Mouse (Mus musculus) layer of hippocampus, adult 2 months (tissue): ENCODE measurements around the gene 1700001C19Rik. TPM values are rescaled to one million over a fixed set of nuclear protein-coding genes. Genes with fewer than 3 reads are reported as not detected.

Source experiments
- DNase-seq, 2 experiments: peaks; one replicate each; pipeline ENCODE4 v3.0.0; 2022; ENCODE audit warnings: low spot score in 2 of 2
- H3K27ac ChIP-seq: fragments of 200-600 bp; 2 replicates; pipeline ENCODE4 v1.8.1; 2022
- H3K4me3 ChIP-seq: fragments of 200-600 bp; 2 replicates; pipeline ENCODE4 v1.8.1; 2022; ENCODE audit warnings: mild to moderate bottlenecking
- CTCF ChIP-seq: fragments of 200-600 bp; conservative IDR thresholded peaks from 2 replicates; pipeline ENCODE4 v1.8.1; 2022; ENCODE audit warnings: antibody characterized with exemption, mild to moderate bottlenecking, moderate library complexity
- long read RNA-seq, 2 experiments: library from polyadenylated mRNA; stranded (forward); transcript quantifications; one replicate each; pipeline ENCODE4 v2.0.0; 2021; ENCODE audit warnings: borderline mapping rate in 2 of 2
- total RNA-seq, 2 experiments: library from RNA; stranded (reverse); gene quantifications; 2 replicates each; pipeline ENCODE4 v1.2.3; 2021

1700001C19Rik gene
- not detected for total RNA-seq
- long read RNA-seq, experiment 1 = 0 reads
- long read RNA-seq, experiment 2 = 0 reads

DNA sequence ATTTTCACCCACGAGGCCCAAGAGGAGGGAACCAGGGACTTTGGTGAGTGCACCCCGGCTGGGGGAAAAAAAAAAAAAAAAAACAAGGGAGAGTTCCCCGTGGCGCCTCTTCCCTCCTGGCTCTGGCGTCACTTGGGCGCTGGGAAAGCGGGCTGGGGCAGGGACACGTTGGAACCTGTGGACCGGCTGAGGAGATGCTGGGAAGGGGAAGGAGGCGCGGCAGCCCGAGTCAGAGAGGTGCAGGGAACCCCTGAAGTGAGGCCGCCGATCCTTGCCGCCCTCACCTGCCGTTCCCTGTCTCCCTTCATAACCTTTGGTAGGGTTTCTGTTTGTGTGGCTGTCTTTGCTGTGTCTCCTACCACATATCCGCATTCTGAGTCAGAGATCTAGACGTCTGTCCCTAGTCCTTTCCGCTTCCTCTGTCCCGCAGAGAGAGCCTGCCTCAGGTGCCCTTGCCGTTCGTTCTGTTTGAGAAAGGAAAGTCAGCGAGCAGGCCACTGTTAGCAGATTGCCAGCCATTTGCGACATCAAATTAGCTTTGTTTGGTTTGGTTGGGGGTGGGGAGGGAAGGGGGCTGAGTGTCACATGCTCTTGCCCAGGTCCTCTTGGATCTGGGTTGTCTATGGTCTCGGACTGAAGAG, at the start of gene 1700001C19Rik:
TSS of gene 1700001C19Rik (minus strand) at position 470 of the 641 bp plus-strand sequence.
- DNase-seq = no peak
- H3K27ac ChIP-seq = no peak within 1 kb of the TSS
- no peak for TF ChIP-seq CTCF
- peak within 1 kb of the TSS; percentile 43 for H3K4me3 ChIP-seq

DNA sequence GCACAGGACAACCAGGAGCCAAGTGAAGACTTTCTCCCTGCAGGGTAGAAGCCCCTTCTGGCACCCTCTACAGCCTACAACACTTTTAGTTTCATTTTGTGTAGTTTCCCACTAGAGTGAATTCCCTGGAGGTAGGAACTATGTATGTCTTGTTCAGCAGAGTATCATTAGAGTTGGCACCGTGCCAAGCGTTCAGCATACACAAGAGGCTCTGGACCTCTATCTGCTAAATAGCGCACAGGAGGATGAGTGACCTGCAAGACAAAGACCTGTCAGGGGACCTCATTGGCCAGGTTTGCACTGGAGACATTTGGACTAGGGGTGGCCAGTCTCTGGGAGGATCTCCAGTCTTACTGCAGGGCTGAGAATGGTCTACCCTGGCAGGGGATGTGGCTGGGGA, 48.6 kb upstream of the 1700001C19Rik start:
- no peak overlapping the region for H3K4me3 ChIP-seq

DNA sequence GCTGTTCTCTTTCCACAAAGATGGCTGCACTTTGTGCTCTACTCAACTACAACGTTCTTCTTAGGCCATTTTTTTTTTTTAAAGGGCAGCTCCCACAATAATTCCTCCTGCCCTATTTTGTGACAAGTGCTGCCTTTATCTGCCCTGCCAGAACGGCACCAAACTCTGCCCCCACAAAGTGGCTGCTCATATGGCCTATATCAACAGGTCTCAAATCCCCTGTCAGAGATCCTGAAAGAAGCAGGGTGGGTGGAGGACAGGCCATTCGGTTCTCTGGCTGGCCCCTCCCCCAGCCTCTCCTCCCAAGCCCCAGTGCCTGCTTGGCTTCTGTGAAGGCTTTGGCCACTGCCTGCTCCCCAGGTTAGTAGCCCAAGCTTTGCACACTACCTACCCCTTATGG, 47.8 kb upstream of the 1700001C19Rik start:
- H3K4me3 ChIP-seq = no peak overlapping the region
- DNase-seq = no peak
- TF ChIP-seq CTCF = no peak
- H3K27ac ChIP-seq = no peak overlapping the region

More for the DNA sequence above, 48.6 kb upstream of the 1700001C19Rik start:
- no peak for TF ChIP-seq CTCF
- DNase-seq = no peak
- H3K27ac ChIP-seq = no peak overlapping the region

DNA sequence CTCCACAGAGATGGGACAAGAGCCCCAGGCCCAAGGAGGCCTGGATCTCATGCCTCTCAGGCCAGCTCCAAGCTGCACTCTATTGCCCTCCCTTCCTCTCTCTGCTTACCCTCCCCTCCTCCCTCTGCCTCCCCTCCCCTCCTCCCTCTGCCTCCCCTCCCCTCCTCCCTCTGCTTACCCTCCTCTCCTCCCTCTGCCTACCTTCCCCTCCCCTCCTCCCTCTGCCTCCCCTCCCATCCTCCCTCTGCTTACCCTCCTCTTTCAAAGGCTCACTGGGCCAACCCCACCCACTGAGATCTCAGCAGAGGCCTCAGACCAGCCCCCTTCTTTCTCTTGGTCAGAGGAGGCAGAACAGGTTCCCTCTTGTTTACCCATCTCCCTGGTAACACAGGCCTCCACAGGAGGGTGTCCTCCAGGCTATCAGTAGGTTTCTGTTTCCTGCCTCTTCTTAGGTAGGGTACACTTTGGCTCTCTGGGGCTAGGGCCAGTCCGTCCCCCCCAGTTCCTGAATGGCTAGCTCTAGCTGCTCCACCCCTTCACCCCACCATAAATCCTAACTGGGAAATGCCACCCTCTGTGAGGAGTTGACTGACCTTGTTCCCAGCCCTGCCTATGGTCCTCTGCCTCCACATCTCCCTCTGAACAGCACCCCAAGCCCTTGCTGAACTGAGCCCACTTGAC, 47.2 kb upstream of the 1700001C19Rik start:
- no peak overlapping the region for H3K27ac ChIP-seq
- no peak overlapping the region for H3K4me3 ChIP-seq
- no peak for TF ChIP-seq CTCF
- DNase-seq = no peak

DNA sequence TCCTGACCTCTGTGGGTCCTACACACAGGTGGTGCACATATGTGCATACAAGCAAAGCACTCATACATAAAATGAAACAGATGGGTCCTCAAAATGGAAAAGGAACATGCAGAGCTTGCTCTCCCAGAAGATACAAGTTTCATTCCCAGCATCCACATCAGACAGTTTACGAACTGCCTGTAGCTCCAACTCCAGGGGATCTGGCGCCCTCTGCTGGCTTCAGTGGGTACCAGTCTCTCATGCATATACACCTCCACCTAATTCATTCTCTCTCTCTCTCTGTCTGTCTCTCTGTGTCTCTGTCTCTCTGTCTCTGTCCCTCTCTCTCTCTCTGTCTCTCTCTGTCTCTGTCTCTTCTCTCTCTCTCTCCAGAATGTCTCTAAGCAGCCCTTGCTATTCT, 45.2 kb upstream of the 1700001C19Rik start:
- Histone ChIP-seq H3K27ac (no peak overlapping the region), H3K4me3 (no peak overlapping the region)
- peak; percentile 79 for TF ChIP-seq CTCF
- peak in 1 of 2 experiments; percentile 58 for DNase-seq

DNA sequence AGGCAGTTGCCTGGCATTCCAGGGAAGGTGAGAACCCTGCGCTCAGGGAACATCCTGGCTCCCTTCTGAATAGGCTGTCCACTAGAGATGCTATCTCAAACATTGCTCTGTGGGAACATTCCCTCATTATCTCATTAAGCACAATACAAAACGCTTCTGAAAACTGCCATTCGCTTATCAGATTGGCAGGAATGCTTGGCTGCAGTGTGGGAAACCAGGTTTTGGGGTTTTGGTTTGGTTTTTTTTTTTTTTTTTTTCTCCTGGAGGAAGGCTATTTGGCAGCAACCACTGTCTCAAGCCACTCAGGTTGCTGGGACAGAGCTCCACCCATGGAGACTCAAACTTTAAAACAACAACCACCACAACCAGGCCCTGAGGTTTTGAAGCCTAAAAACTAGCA, 42.7 kb upstream of the 1700001C19Rik start:
- H3K27ac ChIP-seq = no peak overlapping the region
- no peak for DNase-seq
- no peak for TF ChIP-seq CTCF

DNA sequence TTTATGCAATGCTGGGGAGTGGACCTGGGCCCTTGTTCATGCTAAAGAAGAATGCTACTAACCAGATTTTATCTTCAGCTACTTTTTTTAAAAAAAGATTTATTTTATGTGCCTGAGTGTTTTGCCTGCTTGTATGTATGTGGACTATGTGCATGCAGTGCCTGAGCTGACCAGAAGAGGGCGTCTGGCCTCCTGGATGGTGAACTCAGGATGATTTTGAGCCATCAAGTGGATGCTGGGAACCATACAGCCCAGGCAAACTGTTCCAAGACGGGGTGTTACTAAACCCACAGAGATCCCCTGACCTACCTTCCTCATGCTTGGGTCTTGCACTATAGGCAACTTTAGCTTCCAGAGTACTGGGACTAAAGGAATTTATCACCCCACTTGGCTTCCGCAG, 38.5 kb upstream of the 1700001C19Rik start:
- peak; percentile 63 for TF ChIP-seq CTCF

More for the DNA sequence above, 42.7 kb upstream of the 1700001C19Rik start:
- no peak overlapping the region for H3K4me3 ChIP-seq

DNA sequence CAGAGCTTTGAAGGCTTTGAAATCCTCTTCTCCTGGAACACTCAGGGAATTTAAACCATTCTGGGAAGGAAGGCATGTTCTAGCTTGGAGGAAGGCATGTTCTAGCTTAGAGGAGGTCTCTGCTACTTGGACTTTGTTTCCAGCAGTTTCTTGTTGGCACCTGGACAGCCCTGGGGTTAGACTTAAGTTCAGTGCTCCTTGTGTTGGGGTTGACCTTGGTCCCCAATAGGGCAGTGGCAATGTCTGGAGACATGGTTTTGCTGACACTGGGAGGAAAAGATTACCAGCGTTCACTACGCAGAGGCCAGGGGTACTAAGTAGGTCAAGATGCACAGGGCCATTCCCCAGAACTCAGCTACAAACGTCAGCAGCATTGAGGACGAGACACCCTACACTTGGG, 38.0 kb upstream of the 1700001C19Rik start:
- Histone ChIP-seq H3K4me3 (no peak overlapping the region), H3K27ac (no peak overlapping the region)
- DNase-seq = no peak
- no peak for TF ChIP-seq CTCF

More for the DNA sequence above, 38.5 kb upstream of the 1700001C19Rik start:
- Histone ChIP-seq H3K4me3 (no peak overlapping the region), H3K27ac (no peak overlapping the region)
- no peak for DNase-seq

DNA sequence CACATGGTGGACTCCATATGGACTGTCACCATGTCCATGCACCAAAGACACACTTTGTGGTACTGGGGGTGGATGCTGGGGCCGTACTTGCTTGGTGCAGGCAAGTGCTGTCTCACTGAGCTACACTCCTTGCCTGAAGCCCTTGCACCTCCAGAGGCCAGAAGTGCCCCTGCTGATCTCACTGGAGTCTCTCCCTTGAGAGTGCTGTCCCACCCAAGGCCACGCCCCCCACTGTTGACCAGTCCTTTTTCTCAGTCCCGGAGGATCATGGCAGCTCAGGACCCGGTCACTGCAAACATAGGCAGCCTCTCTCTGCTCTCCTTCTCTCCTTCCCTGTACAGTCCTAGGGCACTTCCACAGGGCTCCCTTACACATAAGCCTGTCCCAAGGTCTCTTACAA, 37.1 kb upstream of the 1700001C19Rik start:
- DNase-seq = no peak
- no peak for TF ChIP-seq CTCF
- no peak overlapping the region for H3K4me3 ChIP-seq
- no peak overlapping the region for H3K27ac ChIP-seq

DNA sequence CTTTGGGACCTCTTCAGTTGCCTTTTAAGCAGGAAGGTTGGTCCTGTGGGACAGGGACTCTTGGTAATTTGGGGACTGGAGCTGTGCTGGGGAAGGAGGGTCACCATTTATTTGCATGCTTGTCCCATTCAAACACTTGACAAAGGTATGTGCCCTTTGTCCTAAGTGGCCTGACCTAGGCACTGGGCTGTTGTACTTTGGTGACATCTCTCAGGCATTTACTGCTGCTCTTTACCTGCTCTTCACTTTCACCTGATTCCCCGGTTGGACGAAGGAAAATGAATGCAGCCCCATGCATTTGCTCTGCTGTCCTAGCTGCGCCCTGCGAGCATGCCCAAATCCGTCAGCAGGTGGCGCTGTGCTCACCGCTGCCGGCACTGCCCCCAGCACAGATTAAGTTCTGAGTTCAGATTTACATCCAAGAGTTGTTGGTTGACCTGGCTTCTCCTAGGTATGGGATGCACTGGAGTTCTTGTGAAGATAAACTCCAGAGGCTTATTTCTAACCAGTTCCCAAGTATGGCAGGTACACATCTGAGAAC, 36.3 kb upstream of the 1700001C19Rik start:
- Histone ChIP-seq H3K27ac (no peak overlapping the region), H3K4me3 (no peak overlapping the region)
- peak; percentile 93 for TF ChIP-seq CTCF
- DNase-seq = peak in 1 of 2 experiments; percentile 67

DNA sequence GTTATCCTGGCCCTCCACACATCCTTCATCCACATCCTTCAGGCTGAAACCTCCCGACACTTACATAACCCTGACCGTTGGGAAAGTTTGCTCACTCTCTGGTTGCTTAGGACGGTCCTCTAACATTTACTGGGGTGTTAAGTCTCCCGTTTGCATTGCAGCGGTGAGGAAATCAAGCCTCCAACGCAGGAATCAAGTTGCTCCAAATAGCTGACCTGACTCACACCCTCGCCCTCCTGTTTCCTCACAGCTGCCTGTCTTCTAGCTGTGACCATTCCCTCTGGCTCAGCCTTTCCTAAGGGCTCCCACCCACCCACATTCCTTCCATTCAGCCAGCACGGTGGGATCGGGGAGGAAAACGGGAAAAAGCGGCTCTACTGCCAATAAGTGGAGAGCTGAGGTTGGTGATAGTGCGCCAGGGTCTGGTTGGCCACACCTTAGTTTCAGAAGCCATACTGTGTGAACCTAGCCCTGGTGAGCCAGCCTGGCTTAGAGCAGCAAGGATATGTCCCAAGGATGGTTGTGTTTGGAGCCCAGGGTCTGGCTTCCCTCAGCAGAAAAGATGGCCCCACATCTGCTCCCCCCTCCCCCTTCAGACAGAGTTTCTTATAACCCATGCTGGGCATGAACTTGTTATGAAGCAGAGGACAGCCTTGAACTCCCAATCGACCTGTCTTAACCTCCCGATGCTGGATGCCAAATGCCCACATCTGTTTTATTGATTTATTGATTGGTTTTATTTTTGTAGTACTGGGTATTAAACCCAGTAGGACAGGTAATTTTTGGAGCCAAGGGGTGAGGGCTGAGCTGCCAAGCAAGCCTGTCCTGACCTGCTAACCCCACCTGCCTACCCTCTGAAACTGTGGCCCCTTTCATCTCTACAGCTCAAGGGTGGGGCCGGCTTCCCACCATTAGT, 35.5 kb upstream of the 1700001C19Rik start:
- Histone ChIP-seq H3K4me3 (no peak overlapping the region), H3K27ac (no peak overlapping the region)
- no peak for DNase-seq
- TF ChIP-seq CTCF = no peak

DNA sequence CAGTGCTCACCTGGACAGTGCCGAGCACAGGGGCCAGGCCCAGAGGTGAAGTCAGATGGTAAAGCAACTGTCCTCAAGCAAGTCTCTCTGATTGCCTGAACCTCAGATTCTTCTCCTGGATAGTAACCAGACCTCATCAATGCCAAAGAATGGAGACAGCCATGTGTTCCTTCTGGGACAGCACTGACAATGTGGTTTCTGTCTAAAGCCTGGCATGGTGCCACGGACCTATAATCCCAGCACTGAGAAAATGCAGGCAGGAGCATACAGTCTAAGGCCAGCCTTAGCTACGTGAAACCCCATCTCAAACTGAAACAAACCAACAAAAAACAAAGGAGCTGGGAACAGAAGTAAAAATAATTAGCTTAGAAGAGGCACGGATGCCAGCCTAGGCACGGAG, 33.5 kb upstream of the 1700001C19Rik start:
- no peak for TF ChIP-seq CTCF
- Histone ChIP-seq H3K27ac (no peak overlapping the region), H3K4me3 (no peak overlapping the region)
- peak in 1 of 2 experiments; percentile 29 for DNase-seq

DNA sequence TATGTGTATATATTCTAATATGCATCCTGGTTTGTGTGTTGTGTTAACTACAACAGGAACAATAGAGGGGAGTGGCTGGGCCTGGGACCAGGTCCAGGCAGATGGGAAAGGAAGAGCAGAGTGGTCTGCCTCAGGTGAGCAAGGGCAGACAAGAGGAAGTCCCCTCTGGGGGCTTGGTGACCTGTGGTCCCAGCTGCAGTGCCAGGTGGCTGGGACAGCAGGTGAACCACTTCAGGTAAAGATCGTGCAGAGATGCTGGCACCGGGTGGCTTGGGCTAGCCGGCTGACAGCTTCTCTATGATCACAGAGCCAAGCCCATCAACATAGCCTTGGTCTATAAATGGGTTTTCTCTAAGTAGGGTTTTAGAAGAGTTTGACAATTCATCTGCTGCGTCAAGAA, 32.9 kb upstream of the 1700001C19Rik start:
- no peak for DNase-seq
- Histone ChIP-seq H3K27ac (no peak overlapping the region), H3K4me3 (no peak overlapping the region)
- TF ChIP-seq CTCF = no peak
